Mouse (Mus musculus) left cerebral cortex, adult 2 months (tissue): Measurements from ENCODE around the gene Lca5. TPM values are rescaled to one million over a fixed set of nuclear protein-coding genes. Genes with fewer than 3 reads are reported as not detected.
A peak's percentile ranks its signal among the peaks of the same experiment; 100 is the strongest.

ENCODE experiments used
- DNase-seq, 2 experiments: peaks; one replicate each; pipeline ENCODE4 v3.0.0; 2021 to 2022; ENCODE audit warnings: low spot score in 2 of 2, mixed read lengths in 1 of 2; ENCODE audit errors: extremely low spot score in 1 of 2
- H3K27ac ChIP-seq: fragments of 200-600 bp; 2 replicates; pipeline ENCODE4 v1.8.1; 2022
- H3K4me3 ChIP-seq: fragments of 200-600 bp; 2 replicates; pipeline ENCODE4 v1.8.1; 2022
- CTCF ChIP-seq: fragments of 200-600 bp; IDR thresholded peaks from 2 replicates; pipeline ENCODE4 v1.8.1; 2022; ENCODE audit warnings: antibody characterized with exemption, mild to moderate bottlenecking, moderate library complexity
- intact Hi-C: fragments of 180-260 bp; cut with DNase I; formaldehyde crosslinking; loops from one replicate; pipeline ENCODE4 v1.15.1; 2025
- total RNA-seq, 2 experiments: library from RNA; stranded (reverse); gene quantifications; 2 replicates each; pipeline ENCODE4 v1.2.3; 2021

Lca5 gene
- total RNA-seq, 2 experiments from 2014 or later: 19.6 to 20.2 TPM

- intact Hi-C loops: no loop called here
- no peak for TF ChIP-seq CTCF
- Histone ChIP-seq H3K27ac (no peak overlapping the region), H3K4me3 (no peak overlapping the region)
- DNase-seq: no peak
Measured at GRCm38 (mm10) chr9:83437621-83438020, 3.3 kb downstream of the Lca5 start.

- TF ChIP-seq CTCF: no peak
- peak overlapping the region; percentile 19; the same call in 1 of the 2 replicates for H3K27ac ChIP-seq
- DNase-seq: no peak
- intact Hi-C loops: no loop called here
- H3K4me3 ChIP-seq: no peak overlapping the region
Measured at GRCm38 (mm10) chr9:83434489-83434888, 6.4 kb downstream of the Lca5 start.

- DNase-seq: no peak
Measured at GRCm38 (mm10) chr9:83433661-83434060, 7.3 kb downstream of the Lca5 start.

GRCm38 (mm10) chr9:83427926-83428325 is 13.0 kb downstream of the Lca5 start:
- DNase-seq: no peak

More at GRCm38 (mm10) chr9:83433661-83434060, 7.3 kb downstream of the Lca5 start:
- peak; percentile 36 for TF ChIP-seq CTCF
- Histone ChIP-seq H3K27ac (no peak overlapping the region), H3K4me3 (no peak overlapping the region)
- intact Hi-C loops: no loop called here

GRCm38 (mm10) chr9:83418965-83419364 is 22.0 kb downstream of the Lca5 start:
- no peak for DNase-seq
- intact Hi-C loops: no loop called here
- TF ChIP-seq CTCF: no peak
- Histone ChIP-seq H3K4me3 (no peak overlapping the region), H3K27ac (no peak overlapping the region)

More at GRCm38 (mm10) chr9:83427926-83428325, 13.0 kb downstream of the Lca5 start:
- TF ChIP-seq CTCF: no peak
- Histone ChIP-seq H3K4me3 (no peak overlapping the region), H3K27ac (no peak overlapping the region)
- intact Hi-C loops: no loop called here

GRCm38 (mm10) chr9:83413046-83413445 is 27.9 kb downstream of the Lca5 start:
- H3K27ac ChIP-seq: no peak overlapping the region

GRCm38 (mm10) chr9:83405150-83405549 is 35.8 kb downstream of the Lca5 start:
- TF ChIP-seq CTCF: no peak
- H3K4me3 ChIP-seq: no peak overlapping the region
- no peak for DNase-seq
- H3K27ac ChIP-seq: no peak overlapping the region
- intact Hi-C loops: no loop called here

More at GRCm38 (mm10) chr9:83413046-83413445, 27.9 kb downstream of the Lca5 start:
- peak; percentile 41 for TF ChIP-seq CTCF
- no peak for DNase-seq
- H3K4me3 ChIP-seq: no peak overlapping the region
- intact Hi-C loops: no loop called here

GRCm38 (mm10) chr9:83400783-83401182 is 40.1 kb downstream of the Lca5 start:
- no peak for TF ChIP-seq CTCF
- intact Hi-C loops: no loop called here
- Histone ChIP-seq H3K27ac (no peak overlapping the region), H3K4me3 (no peak overlapping the region)
- DNase-seq: no peak

GRCm38 (mm10) chr9:83399414-83399813 is 41.5 kb downstream of the Lca5 start:
- intact Hi-C loops: no loop called here
- Histone ChIP-seq H3K27ac (no peak overlapping the region), H3K4me3 (no peak overlapping the region)
- TF ChIP-seq CTCF: no peak
- no peak for DNase-seq

- no peak for TF ChIP-seq CTCF
- H3K4me3 ChIP-seq: no peak overlapping the region
- intact Hi-C loops: no loop called here
- H3K27ac ChIP-seq: no peak overlapping the region
- no peak for DNase-seq
Measured at GRCm38 (mm10) chr9:83398260-83398659, 42.7 kb downstream of the Lca5 start.

- DNase-seq: no peak
- H3K4me3 ChIP-seq: no peak overlapping the region
- intact Hi-C loops: no loop called here
- H3K27ac ChIP-seq: no peak overlapping the region
- no peak for TF ChIP-seq CTCF
Measured at GRCm38 (mm10) chr9:83395456-83395855, 45.5 kb downstream of the Lca5 start.

- H3K27ac ChIP-seq: no peak overlapping the region
- intact Hi-C loops: no loop called here
- no peak for DNase-seq
- no peak overlapping the region for H3K4me3 ChIP-seq
- TF ChIP-seq CTCF: no peak
Measured at GRCm38 (mm10) chr9:83391996-83392395, 48.9 kb downstream of the Lca5 start.

- Histone ChIP-seq H3K27ac (no peak overlapping the region), H3K4me3 (no peak overlapping the region)
- intact Hi-C loops: loop anchor here (10.0 kb wide), 1 partner anchor 215 kb away; no protein-coding TSS in a partner anchor
- no peak for TF ChIP-seq CTCF
- DNase-seq: no peak
Measured at GRCm38 (mm10) chr9:83389570-83389969, 51.4 kb downstream of the Lca5 start.
